Mouse (Mus musculus) layer of hippocampus, adult 18-20 months (tissue): ENCODE measurements around the gene Mcoln3. TPM values are rescaled to one million over a fixed set of nuclear protein-coding genes. Genes with fewer than 3 reads are reported as not detected.

Experiments
- DNase-seq, 2 experiments: peaks; one replicate each; pipeline ENCODE4 v3.0.0; 2022; ENCODE audit warnings: low spot score in 2 of 2
- total RNA-seq, 2 experiments: library from RNA; stranded (reverse); gene quantifications; 2 replicates each; pipeline ENCODE4 v1.2.3; 2021

The Mcoln3 gene
- total RNA-seq, 2 experiments from 2014 or later, result not detected

DNA sequence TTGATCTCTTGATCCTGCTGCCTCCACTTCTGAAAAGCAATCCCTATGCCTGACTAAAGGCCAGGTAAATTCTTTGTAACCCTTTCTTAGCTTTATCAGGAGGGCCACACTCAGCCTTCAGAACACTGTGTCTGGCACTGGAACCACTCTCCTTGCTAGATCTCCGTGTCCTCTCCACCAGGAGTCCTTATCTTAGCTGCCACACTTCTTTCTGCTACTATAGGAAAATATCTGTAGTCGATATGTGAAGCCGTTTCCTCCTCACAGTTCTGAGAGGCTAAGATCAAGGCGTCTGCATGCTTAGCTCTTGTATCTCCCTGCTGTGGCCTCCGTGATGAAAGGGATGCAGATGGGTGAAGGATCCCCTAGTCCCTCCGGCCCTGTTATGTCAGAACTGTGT is 10.0 kb downstream of the Mcoln3 start:
- DNase-seq, result no peak

DNA sequence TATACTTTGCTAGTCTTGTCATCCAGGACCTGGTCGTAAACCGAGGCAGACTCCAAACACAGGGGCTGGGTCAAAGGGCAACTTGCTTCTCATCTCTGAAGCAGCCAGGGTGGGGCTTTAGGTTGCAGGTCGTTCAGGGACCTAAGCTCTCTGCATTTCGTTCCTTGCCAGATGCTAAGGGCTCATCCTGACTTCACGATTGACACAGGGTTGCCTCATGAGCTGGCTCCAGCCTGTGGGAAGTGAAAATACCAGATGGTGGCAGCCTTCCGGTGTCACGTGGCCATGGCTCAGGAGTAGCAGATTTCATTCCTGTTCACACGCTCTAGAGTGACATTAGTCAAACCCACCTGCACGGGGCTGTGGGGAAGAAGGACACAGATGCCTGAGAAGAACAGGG is 17.6 kb downstream of the Mcoln3 start:
- DNase-seq, result no peak

DNA sequence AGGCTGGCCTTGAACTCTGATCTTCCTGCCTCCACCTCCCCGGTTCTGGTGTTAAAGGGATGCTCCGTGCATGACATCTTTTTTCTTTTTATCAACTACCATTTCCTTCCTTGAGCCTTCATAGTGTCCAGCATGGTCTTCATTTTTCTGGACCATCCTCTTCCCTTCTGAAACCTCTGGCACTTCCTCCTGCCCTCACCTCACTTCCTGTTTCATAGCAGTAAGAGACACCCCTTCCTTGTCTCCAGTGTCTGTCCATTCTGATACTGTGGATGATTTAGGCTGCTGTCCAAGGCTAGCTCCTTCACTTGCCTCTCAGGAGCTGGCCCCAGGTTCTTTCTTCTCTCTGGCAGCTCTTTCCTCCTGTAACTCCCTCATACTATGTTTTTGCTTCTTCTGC is 18.2 kb downstream of the Mcoln3 start:
- no peak for DNase-seq

DNA sequence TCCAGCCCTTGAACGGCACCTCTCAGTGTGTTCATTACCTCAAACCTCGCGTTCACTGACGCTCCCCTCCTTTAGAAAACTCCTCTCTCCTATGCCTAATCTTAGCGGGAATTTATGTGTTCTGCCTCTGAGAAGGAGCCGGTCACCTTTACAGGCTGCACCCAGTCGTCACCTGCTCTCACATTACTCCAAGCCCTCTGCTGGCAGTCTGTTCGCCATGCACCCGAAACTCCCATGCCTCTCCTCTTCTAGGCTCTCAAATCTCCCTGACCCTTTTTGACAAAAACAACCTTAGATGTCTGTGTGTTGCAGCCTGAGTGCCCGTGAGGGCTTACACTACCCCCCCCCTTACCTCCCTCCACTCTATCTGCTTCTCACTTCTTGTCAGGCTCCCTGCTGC is 19.2 kb downstream of the Mcoln3 start:
- DNase-seq, result no peak

DNA sequence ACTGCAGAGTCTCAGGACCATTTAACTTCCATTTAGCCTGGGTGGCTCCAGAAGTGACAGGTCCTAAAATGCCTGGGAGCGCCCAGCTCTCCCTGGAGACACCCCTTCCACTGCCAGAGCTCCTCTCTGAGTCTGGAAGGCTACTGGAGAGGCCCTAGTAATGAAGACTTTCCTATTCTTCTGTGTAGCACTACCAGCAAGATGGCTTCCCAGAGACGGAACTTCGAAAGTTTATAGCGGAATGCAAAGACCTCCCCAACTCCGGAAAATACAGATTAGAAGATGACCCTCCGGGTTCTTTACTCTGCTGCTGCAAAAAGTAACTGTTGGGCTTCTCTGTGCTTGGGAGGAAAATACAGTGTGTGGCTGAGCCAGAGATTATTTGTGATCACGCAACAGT is 23.0 kb downstream of the Mcoln3 start:
- DNase-seq, result no peak

DNA sequence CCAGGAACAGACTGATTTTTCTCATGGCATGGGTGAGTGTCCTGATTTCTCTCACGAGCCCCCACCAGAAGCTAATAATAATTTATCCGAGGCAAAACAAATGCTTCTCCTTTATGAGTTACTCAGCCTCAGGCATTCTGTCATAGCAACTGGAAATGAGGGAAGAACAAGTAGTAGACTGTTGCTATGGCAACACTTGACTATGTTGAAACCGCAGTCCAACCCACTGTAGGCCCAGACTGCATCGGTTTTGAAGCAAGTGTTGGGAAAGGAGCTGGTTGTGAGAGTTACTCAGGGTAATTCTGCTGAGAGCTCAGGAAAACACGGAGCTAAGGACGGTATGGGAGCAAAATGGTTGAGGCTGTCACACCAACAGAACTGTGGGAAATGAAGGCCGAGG is 25.3 kb downstream of the Mcoln3 start:
- no peak for DNase-seq

DNA sequence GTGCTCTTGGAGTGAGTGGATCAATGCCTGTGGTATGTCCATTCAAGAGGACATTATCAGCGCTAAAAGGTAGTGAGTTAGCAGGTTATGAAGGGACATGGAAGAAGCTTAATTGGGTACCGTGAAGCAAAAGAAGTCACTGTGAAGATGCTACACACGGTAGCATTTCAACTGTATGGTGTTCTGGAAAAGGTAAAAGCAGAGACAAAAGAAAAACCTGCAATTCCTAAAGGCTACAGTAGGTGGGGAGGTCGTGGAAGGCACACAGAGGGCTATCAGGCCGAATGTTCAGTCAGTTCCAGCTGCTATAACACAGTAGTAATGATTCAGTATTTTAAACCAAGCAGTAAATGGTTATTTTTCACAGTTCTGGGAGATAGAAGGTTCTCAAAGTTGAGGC is 28.3 kb downstream of the Mcoln3 start:
- no peak for DNase-seq

DNA sequence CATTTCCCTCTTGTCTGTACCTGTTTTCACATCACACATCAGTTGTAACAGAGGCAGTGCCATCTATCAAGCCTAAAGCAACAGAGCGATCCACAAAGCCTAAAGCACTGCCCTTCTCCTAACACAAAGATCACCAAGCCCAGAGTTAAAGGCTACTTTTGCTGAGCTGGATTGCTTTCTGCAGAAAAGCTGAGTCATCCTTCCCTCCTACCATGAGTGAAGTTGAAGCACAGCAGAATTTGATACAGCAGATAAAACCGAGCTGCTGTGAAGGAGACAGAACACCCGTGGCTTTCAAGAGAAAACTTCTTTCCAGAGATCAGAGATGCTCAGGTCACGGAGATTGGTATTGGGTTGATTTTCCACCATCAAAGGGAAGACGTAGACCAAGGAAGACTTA is 28.9 kb downstream of the Mcoln3 start:
- no peak for DNase-seq

DNA sequence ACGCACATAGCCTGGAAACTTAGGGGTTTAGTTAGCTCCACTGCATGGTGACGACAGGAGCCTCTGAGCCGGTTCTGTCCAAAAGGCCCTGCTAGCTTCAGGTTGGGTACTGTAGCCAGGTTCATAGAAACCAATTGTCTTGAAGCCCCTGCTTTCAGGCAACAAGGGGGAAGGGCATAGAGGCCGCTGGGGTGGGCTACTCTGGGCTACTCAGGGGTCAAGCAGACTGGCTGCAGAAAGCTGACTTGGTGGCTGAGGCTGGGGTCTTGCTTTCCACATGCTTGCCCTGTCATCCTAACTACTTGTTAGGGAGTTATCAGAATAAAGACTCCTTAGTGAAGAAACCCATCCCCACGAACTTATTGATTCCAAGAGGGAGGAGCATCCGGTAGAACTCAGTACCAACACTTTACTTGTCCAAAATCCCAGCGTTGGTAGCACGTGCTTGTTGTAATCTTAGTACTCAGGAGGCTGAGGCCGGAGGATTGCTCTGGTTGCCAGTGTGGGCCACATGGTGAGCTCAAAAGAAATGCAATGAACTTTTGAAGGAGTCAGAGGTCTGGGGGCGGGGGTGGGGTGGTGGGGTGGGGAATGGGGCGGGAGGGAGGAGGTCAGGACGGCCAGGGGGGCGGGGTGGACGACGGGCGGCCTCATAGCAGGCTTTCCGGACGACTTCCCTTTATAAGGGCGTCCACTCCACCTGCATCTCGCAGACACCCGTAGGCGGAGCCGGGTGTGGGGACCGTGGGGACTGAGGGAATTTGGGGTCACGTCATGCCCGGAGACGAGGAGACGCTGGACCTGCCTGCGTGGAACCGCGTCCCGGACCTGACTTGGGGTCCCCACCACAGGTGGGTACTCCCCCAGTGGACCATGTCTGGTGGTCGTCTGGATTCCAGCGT is 32.2 kb downstream of the Mcoln3 start, which contains the start of gene Mcoln2:
Mcoln2 (plus strand) TSS at position 678 of the 902 bp plus-strand sequence.
- DNase-seq, result no peak

DNA sequence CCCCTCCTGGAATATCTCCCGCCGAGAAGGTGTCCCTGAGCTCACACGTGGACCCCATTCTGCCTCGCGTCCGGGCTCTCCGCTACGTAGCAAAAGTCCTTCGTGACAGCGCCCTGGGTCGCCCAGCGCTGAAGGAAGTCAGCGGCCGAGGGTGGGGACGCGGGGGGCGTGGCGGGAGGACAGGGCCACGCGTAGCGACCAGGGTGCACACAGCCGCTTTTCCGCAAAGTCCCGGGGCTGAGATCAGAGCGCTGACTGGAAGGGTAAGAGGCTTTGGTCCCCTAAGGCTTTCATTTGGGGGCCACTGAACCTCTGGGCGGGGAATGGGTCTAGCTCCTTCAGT is 32.8 kb downstream of the Mcoln3 start:
- no peak for DNase-seq

DNA sequence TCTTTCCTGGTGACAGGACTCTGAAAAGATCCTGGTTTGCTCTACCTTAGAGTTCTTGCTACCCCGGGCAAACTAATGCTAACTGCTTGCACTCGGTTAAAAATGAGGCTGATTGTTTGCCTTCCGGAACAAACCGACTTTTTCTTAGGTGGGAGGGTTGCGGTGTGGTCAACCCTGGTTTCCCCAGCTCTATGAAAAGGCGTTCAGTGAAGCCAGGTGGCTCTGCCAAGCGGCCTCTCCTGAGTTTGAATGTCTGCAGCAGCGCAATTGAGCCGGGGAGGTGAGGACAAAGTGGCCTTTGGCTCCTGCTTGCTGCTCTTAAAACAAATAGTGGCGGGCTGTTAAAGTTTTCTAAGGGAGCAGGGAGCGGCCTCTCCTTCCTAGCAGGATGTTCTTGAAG is 33.3 kb downstream of the Mcoln3 start:
- no peak for DNase-seq

DNA sequence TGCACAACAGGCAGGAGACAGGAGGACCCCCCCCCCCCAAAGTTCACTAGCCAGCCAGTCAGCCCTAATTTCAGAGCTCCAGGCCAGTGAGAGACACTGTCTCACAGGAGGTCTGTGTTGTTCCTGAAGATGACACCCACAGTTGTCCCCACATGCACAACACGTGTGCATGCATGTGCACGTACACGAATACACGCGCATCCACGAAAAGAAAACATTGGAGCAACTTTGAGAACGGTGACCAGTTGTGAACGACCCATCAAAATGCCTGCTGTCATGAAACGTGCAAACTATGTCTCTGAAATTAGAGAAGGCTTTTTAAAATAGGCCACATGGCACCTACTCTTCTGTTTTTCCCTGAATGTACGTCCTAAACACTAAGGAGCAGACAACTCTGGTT is 34.1 kb downstream of the Mcoln3 start:
- no peak for DNase-seq

DNA sequence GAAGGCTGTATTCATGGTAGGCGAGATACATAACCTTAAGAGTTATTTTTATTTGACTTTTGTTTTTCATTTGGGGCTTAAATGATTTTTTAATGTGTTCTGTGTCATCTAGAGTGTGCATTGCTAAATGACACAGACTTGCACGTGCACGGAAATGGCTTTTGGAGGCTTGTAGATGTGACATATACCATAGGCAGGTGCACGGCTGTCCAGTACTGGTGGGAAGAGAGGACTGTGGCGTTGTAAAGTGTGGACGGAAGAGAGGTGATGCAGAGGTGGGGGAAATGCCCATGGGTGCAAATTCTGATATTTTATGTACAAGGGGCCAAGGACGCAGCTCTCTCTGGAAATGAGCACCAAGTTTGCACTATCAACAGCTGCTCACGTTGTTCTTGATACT is 34.5 kb downstream of the Mcoln3 start:
- DNase-seq, result no peak

DNA sequence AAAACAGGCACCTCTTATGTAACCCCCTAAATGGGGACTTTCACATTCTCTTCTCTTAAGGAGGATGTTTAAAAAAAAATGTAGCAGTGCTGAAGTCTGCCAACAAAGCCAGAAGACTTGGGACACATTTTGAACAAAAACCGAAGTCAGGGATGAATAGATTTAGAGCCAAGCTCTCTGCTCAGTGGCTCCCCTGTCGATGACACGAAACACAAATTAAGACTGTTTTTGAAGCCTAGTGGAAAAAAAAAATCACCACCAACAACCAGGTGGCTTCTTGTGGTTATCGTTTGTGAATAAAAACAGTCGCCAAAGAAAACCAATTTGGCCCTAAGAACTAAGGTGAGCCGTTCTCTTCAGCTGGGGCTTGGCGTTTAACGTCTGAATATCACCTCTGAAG is 35.1 kb downstream of the Mcoln3 start:
- DNase-seq, result no peak

DNA sequence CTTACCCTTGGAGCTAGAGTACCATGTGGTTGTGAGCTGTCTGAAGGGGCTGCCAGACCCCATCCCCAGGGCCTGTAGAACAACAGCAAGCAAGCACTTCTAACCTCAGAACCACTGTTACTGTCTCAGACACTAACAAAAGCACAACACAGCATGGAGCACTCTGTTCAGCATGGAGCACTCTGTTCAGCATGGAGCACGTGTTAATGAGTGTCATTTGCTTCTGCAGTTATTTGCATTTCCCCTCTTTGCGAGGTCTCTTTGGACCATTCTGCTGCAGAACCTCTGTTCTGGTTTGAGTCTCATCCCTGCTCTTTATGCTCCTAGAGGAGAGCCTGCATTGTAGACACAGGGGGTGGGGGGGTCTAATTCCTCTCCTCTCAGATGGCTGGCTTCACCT is 35.7 kb downstream of the Mcoln3 start:
- DNase-seq, result no peak

DNA sequence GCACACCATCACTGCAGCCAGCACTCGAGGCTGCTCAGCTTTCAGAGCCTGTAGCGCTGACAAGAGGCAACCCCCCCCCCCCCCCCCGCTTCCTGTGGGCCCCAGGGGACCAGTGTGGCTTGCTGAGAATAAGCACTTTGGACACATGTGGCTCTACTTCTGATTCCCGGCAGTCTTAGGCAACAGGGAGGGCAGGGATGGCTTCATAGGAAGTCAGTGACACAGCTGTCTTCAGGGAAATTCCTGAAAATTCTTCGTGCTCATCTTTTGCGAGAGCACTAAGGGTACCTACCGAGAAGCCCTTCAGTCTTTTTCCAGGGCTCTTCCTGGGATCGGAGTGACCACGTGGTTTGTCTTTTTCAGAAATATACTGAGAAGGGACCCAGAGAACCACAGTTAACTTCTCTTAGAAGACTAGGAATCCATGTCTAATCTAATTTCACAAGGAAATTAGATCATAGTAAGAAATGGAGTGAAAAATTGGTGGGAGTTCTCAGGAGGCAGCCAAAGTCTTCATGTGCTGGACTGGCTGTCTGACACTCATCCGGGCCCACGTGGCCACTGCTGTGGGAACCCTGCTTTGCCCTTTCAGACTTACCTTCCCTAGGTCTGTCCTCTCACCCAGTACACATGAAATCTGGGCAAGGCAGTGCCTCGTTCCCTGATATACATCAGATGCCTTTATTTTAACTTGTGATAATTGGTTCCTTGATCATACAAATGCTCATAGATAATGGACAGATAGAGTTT is 36.8 kb downstream of the Mcoln3 start:
- no peak for DNase-seq

DNA sequence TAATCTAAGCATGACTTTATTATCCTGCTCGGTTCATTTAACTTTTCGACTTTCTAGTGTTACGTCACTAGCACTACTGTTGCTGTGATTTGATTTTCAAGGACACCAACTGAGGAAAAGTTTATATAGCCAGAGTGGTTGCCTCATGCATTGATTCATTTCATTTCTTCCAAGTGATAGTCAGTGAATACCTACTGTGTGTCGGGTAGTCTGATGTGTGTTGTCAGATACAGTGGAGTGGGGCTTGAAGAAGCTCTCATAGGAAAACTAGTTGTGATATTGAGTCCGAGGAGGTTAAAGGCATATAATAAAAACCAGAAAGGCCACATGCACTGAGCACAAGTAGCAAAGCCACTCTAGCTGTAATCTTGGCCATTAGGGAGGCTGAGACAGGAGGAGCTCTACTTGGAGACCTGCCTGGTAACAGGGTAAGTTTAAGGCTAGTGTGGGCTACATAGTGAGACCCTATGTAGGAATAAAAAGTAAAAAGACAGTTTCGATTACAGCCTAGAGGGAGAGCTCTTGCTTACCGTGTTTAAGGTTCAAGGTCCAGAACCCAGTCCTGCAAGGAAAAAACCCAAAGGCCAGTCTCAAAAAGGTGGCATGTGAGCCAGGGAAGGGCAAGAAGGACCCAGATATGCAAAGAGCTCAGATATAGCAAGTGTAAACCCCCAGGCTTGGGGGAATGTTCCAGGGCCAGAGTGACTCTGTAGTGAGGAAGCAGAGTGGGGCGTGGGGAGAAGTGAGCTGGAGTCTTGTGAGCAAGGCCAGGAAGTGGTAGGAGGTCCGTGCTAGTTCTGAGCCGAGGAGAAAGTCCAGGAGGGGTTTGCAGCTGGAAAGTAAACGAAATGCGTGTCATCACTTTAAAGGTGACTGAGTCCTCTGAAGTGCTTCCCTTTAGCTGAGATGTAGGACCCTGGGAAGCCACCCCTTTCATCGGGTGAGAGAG is 38.7 kb downstream of the Mcoln3 start:
- DNase-seq, result no peak

DNA sequence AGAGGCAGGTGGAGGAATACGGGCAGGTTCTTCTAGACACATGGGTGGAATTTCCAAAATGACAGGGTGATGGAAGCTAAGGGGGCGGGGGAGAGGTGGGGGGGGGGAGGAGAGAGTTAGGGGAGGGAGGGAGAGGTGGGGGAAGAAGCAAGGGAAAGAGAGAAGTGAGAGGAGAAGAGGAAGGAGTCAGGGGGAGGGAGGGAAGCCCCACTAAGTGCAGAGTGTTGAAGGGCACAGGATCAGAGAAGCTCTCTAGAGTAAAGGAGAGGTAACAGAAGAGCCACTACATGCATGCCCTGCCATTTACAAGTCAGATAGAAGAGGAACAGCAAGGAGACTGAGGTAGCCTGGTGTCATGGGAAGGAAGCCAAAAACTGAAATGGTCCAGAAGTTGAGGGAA is 39.6 kb downstream of the Mcoln3 start:
- DNase-seq, result no peak

DNA sequence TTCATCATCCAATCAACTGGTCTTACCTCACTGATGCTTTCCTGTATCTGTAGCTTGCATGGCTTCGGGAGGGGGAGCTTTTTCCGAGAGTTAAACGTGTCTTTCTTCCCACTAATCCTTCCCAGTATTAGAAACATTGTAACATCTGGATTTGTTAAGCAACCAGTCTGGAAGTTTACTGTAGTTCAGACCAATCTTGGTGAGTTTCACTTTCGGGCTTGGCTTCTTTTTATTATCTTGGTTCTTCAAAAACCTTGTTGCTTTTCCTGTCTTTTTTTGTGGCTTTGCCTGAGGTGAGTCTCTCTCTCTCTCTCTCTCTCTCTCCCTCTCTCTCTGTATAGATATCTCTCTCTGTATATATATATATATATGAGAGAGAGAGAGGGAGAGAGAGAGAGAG is 40.8 kb downstream of the Mcoln3 start:
- no peak for DNase-seq

DNA sequence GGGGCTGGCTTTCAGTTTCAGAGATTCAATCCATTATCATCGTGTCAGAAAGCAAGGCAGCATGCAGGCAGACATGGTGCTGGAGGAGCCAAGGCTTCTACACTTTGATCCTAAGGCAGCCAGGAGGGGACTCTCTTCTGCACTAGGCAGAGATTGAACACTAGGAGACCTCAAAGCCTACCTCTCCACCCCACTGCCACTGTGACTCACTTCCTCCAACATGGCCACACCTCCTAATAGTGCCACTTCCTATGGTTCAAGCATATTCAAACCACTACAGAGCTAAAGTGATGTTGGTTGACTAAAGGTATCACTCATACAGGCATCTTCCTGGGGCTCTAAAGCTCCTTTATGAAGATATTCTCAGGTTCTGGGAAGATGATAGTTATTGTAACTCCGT is 42.1 kb downstream of the Mcoln3 start:
- DNase-seq, result no peak

DNA sequence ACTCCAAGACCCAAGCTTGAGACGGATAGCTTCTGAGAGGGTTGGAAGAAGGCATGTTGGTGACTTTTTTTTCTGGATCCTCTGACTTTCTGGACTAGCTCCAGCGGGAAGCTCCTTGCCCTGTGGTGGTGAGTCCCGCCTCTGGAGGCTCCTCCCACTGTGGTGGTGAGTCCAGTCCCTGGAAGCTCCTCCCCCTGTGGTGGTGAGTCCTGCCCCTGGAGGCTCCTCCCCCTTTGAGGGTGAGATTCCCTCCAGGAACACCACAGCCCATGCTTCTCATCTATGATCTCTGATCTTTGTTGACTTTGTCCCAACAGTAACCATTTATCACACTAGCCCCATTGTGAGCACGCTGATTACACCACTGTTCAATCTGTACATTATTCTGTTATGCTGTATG is 44.9 kb downstream of the Mcoln3 start:
- DNase-seq, result no peak

DNA sequence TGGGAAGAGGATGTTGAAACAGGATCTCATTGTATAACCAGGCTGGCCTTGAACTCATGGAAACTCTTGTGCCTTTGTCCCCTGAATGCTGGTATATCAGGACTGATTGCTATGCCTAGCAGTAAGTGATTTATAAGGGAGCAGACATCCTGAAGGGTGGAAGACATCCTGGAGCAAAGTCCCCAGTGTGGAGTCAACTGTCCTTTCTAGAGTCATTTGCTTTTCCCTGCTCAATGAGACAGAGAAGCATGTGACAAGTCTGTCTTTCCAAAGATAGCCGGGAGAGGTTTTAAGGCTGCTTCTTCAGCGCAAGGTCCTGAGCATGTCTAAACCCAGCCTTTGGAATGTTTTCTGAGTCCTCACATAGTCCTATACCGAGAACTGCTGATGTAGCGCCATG is 52.1 kb downstream of the Mcoln3 start:
- DNase-seq, result no peak
